8 mouse cellular contexts compared by ENCODE assay signal in genomic region chr6:134984748-134985147, GRCm38 (mm10). TPM values are rescaled to one million over a fixed set of nuclear protein-coding genes. Genes with fewer than 3 reads are reported as not detected.
A peak's percentile ranks its signal among the peaks of the same experiment; 100 is the strongest.
DNase-seq lines count a peak whose midpoint lies in the region; ATAC-seq and TF ChIP-seq lines count a peak whose summit lies in the region.

No protein-coding gene starts in this region.

- peak; percentile 38 for DNase-seq in kidney, adult 2 months
- no peak for DNase-seq in Patski (ENCODE audit: low read depth, low spot score)
- no peak for DNase-seq in spleen, adult 2 months (ENCODE audit: low read depth in 1 of 2, low spot score in 2 of 2)
- no peak for DNase-seq in gastrocnemius, adult 8-10 months (ENCODE audit: low spot score in 2 of 2)
- no peak for DNase-seq in layer of hippocampus, adult 9-10 months (ENCODE audit: low spot score)

- no peaks in the 10 kb centered on the region for H3K27me3 ChIP-seq in kidney, adult 2 months (replicated peaks; ENCODE audit: control insufficient read depth, insufficient read depth, low read length)
- peaks cover 8% of the 10 kb centered on the region for H3K27me3 ChIP-seq in kidney, embryonic 14.5 days (ENCODE audit: control insufficient read depth, insufficient read depth, low read length)
- no peaks in the 10 kb centered on the region for H3K27me3 ChIP-seq in Patski
- no peaks in the 10 kb centered on the region for H3K27me3 ChIP-seq in heart, embryonic 13.5 days (replicated peaks)
- peaks cover 12% of the 10 kb centered on the region for H3K27me3 ChIP-seq in limb, embryonic 12.5 days
- H3K27me3 ChIP-seq in spleen, adult 2 months (ENCODE audit: control insufficient read depth, insufficient read depth, low read length): no peaks in the 10 kb centered on the region

- H3K36me3 ChIP-seq in kidney, adult 2 months (ENCODE audit: control insufficient read depth, insufficient read depth, low read length): no peaks in the 10 kb centered on the region
- H3K36me3 ChIP-seq in kidney, embryonic 14.5 days (ENCODE audit: control insufficient read depth, insufficient read depth, low read length): no peaks in the 10 kb centered on the region
- H3K36me3 ChIP-seq in heart, embryonic 13.5 days: no peaks in the 10 kb centered on the region
- no peaks in the 10 kb centered on the region for H3K36me3 ChIP-seq in limb, embryonic 12.5 days
- no peaks in the 10 kb centered on the region for H3K36me3 ChIP-seq in spleen, adult 2 months (ENCODE audit: control insufficient read depth, insufficient read depth, low read length)

- ATAC-seq in kidney, embryonic 14.5 days (ENCODE audit: low FRiP score, low TSS enrichment): no peak
- peak; percentile 49 for ATAC-seq in Patski
- ATAC-seq in heart, embryonic 13.5 days (ENCODE audit: extremely low read depth, insufficient number of reproducible peaks, low FRiP score, low TSS enrichment): peak; percentile 19
- ATAC-seq in limb, embryonic 12.5 days (ENCODE audit: insufficient number of reproducible peaks, insufficient read depth, low FRiP score, low TSS enrichment, low read depth): peak; percentile 38; the same call in 1 of the 2 replicates

- H3K4me1 ChIP-seq in kidney, adult 2 months (ENCODE audit: control insufficient read depth, insufficient read depth, low read length): no peaks in the 10 kb centered on the region
- H3K4me1 ChIP-seq in kidney, embryonic 14.5 days (ENCODE audit: control insufficient read depth, insufficient read depth, low read length): no peaks in the 10 kb centered on the region
- peaks cover 30% of the 10 kb centered on the region for H3K4me1 ChIP-seq in heart, embryonic 13.5 days
- H3K4me1 ChIP-seq in limb, embryonic 12.5 days (replicated peaks): peaks cover 16% of the 10 kb centered on the region
- H3K4me1 ChIP-seq in spleen, adult 2 months (ENCODE audit: control insufficient read depth, insufficient read depth, insufficient read length): peaks cover 13% of the 10 kb centered on the region

- 69% methylated on average over 3 of the region's 3 CpGs for WGBS in kidney, adult 2 months
- 60% methylated on average over 3 of the region's 3 CpGs for WGBS in kidney, embryonic 14.5 days
- 51% methylated on average over 3 of the region's 3 CpGs for WGBS in heart, embryonic 13.5 days
- WGBS in limb, embryonic 12.5 days: 57% methylated on average over 3 of the region's 3 CpGs
- 61% methylated on average over 3 of the region's 3 CpGs for WGBS in spleen, adult 2 months

- no peak overlapping the region for H3K4me3 ChIP-seq in kidney, adult 2 months (ENCODE audit: insufficient read depth, low read depth, low read length)
- no peak overlapping the region for H3K4me3 ChIP-seq in kidney, embryonic 14.5 days (ENCODE audit: low read length)
- peak overlapping the region; percentile 70 for H3K4me3 ChIP-seq in heart, embryonic 13.5 days
- H3K4me3 ChIP-seq in limb, embryonic 12.5 days (replicated peaks): no peak overlapping the region
- H3K4me3 ChIP-seq in spleen, adult 2 months (ENCODE audit: extremely low read depth, insufficient read depth, insufficient read length): no peak overlapping the region

- H3K4me2 ChIP-seq in kidney, embryonic 14.5 days (replicated peaks; ENCODE audit: low read depth, low read length): no peak overlapping the region
- H3K4me2 ChIP-seq in heart, embryonic 13.5 days: peak overlapping the region; percentile 88
- peak overlapping the region; percentile 89; the same call in 1 of the 2 replicates for H3K4me2 ChIP-seq in limb, embryonic 12.5 days

- POLR2A ChIA-PET in Patski (lab: Charles Lee): no interaction called here

- CTCF ChIA-PET in Patski (lab: Charles Lee): interaction anchor here (1.4 to 1.5 kb wide), 4 partner anchors 9 to 64 kb away, joined by 4 to 5 read pairs (median 5); partner anchors contain the start of gene Cdkn1b

- no peaks in the 10 kb centered on the region for H3K9me3 ChIP-seq in kidney, embryonic 14.5 days (ENCODE audit: control insufficient read depth, low read length)
- H3K9me3 ChIP-seq in heart, embryonic 13.5 days: no peaks in the 10 kb centered on the region
- no peaks in the 10 kb centered on the region for H3K9me3 ChIP-seq in limb, embryonic 12.5 days

- TF ChIP-seq POLR2A in kidney, adult 2 months (IDR thresholded peaks at IDR 0.05; ENCODE audit: low read depth, low read length): no peak
- no peak for TF ChIP-seq POLR2A in spleen, adult 2 months (IDR thresholded peaks at IDR 0.05; ENCODE audit: low read depth, low read length)

- no peak for TF ChIP-seq CTCF in kidney, adult 2 months (conservative IDR thresholded peaks at IDR 0.05; ENCODE audit: insufficient read depth, insufficient read length, low read depth, low read length)
- TF ChIP-seq CTCF in Patski (IDR thresholded peaks at IDR 0.05): peak; percentile 71
- TF ChIP-seq CTCF in spleen, adult 2 months (IDR thresholded peaks at IDR 0.05; ENCODE audit: extremely low read depth, insufficient read depth, insufficient read length, insufficient replicate concordance): no peak

- no peak overlapping the region for H3K27ac ChIP-seq in kidney, adult 2 months (ENCODE audit: insufficient read depth, low read depth, low read length)
- no peak overlapping the region for H3K27ac ChIP-seq in kidney, embryonic 14.5 days (ENCODE audit: low read depth, low read length)
- H3K27ac ChIP-seq in heart, embryonic 13.5 days (replicated peaks): no peak overlapping the region
- H3K27ac ChIP-seq in limb, embryonic 12.5 days: no peak overlapping the region
- H3K27ac ChIP-seq in spleen, adult 2 months (ENCODE audit: insufficient read depth, low read length): 0 out of 2 replicates have a peak overlapping the region, but pooled peaks have one; percentile 8

- in situ Hi-C loops in Patski (cut with MboI; ENCODE audit: low pct_unique_long_range_greater_than_20kb): loop anchor here (5.0 kb wide), 1 partner anchor 158 kb away; no protein-coding TSS in a partner anchor

- no peak overlapping the region for H3K9ac ChIP-seq in kidney, embryonic 14.5 days (ENCODE audit: low read depth, low read length)
- H3K9ac ChIP-seq in heart, embryonic 13.5 days: peak overlapping the region; percentile 85
- no peak overlapping the region for H3K9ac ChIP-seq in limb, embryonic 12.5 days (replicated peaks)

RNA-seq across cellular contexts. Expression of gene Apold1, which starts 3.2 kb away (rescaled TPM):
- 0.72 and 0.79 TPM in 2 replicates for polyA plus RNA-seq in kidney, adult 2 months (2012; rRNA removed)
- 4.4 and 4.6 TPM in 2 replicates for polyA plus RNA-seq in kidney, embryonic 14.5 days (2014; fragmentation: Nextera tagmentation; extraction: Ambion mirVana)
- polyA plus RNA-seq in Patski (2021): 0.23 TPM
- 6.8 and 7.8 TPM in 2 replicates for polyA plus RNA-seq in heart, embryonic 13.5 days (2015; fragmentation: Nextera tagmentation; extraction: Ambion mirVana)
- 4.5 and 5.2 TPM in 2 replicates for polyA plus RNA-seq in limb, embryonic 12.5 days (2016; fragmentation: Nextera tagmentation; extraction: Ambion mirVana)
- 1.1 TPM in 2 replicates for polyA plus RNA-seq in spleen, adult 2 months (2012; rRNA removed)
- 1 to 10 TPM; 1.0 to 1.7 (median 1.4) TPM for total RNA-seq in gastrocnemius, adult 8-10 months (2022)

RNA-seq across cellular contexts. Expression of gene Ddx47, which starts 26.7 kb away (rescaled TPM):
- 38.6 and 44.0 TPM in 2 replicates for polyA plus RNA-seq in kidney, adult 2 months (2012; rRNA removed)
- 106 and 117 TPM in 2 replicates for polyA plus RNA-seq in kidney, embryonic 14.5 days (2014; fragmentation: Nextera tagmentation; extraction: Ambion mirVana)
- polyA plus RNA-seq in Patski (2021): 76.9 TPM
- polyA plus RNA-seq in heart, embryonic 13.5 days (2015; fragmentation: Nextera tagmentation; extraction: Ambion mirVana): 62.9 and 70.6 TPM in 2 replicates
- polyA plus RNA-seq in limb, embryonic 12.5 days (2016; fragmentation: Nextera tagmentation; extraction: Ambion mirVana): 126 and 127 TPM in 2 replicates
- 32.3 and 34.6 TPM in 2 replicates for polyA plus RNA-seq in spleen, adult 2 months (2012; rRNA removed)
- 10 to 100 TPM; 23.7 to 25.3 (median 24.7) TPM for total RNA-seq in gastrocnemius, adult 8-10 months (2022)
